Mouse (Mus musculus): ENCODE results near the gene Gimd1.

- TF ChIP-seq CTCF (IDR thresholded peaks at IDR 0.05; ENCODE audit: control insufficient read depth, insufficient read depth, low read length): no peak
- no peak for TF ChIP-seq POLR2A (IDR thresholded peaks at IDR 0.05; ENCODE audit: borderline replicate concordance, control insufficient read depth, low read depth, low read length)
Observed at GRCm38 (mm10) chr3:132646814-132647213, 17.2 kb downstream of the Gimd1 start.
